In genomic region chr13:53471926-53472613, GRCm38 (mm10) we compare ENCODE assay signal across 8 mouse cellular contexts. TPM values are rescaled to one million over a fixed set of nuclear protein-coding genes. Genes with fewer than 3 reads are reported as not detected.
DNase-seq lines count a peak whose midpoint lies in the region; ATAC-seq and TF ChIP-seq lines count a peak whose summit lies in the region.
"Had no signal": no experiment of that assay in that cellular context is flagged by ENCODE, and none has a peak within 500 bp of the region (broad histone marks: within the 10 kb centered on the region; RNA-seq: fewer than 3 reads in every experiment).

No protein-coding gene starts in this region.

- no peak; the same call in 1 of the 2 replicates for ATAC-seq in lung, embryonic 15.5 days (ENCODE audit: borderline replicate concordance, extremely low read depth, low FRiP score, low TSS enrichment)
- ATAC-seq in forebrain, embryonic 13.5 days: no peak
- ATAC-seq in monocyte, adult 5-6 weeks (replicated peaks; ENCODE audit: insufficient number of reproducible peaks, low FRiP score, low TSS enrichment, poor library complexity, severe bottlenecking): no peak

- 1% methylated on average over 50 of the region's 50 CpGs for WGBS in lung, embryonic 15.5 days
- 1% methylated on average over 50 of the region's 50 CpGs for WGBS in forebrain, embryonic 13.5 days
- WGBS in limb, embryonic 10.5 days: under 1% methylated on average over 50 of the region's 50 CpGs
- 3% methylated on average over 50 of the region's 50 CpGs for WGBS in small intestine, adult 2 months

- DNase-seq in lung, postnatal 36 days: no peak
- DNase-seq in limb, embryonic 10.5 days (ENCODE audit: low spot score): peak; percentile 70
- no peak for DNase-seq in yolk sac, embryonic 10.5 days (ENCODE audit: low spot score)
- DNase-seq: thymus, postnatal 14 days had no signal

- H3K27ac ChIP-seq in lung, embryonic 15.5 days: no peak overlapping the region
- no peak overlapping the region for H3K27ac ChIP-seq in forebrain, embryonic 13.5 days
- peak overlapping the region; percentile 89 for H3K27ac ChIP-seq in limb, embryonic 10.5 days
- no peak overlapping the region for H3K27ac ChIP-seq in small intestine, adult 2 months (ENCODE audit: insufficient read depth, low read depth, low read length)

- no peak for TF ChIP-seq CTCF in small intestine, adult 2 months (IDR thresholded peaks at IDR 0.05; ENCODE audit: extremely low read depth, insufficient read length, insufficient replicate concordance, low read depth, low read length)

- peaks cover 25% of the 10 kb centered on the region for H3K4me1 ChIP-seq in lung, embryonic 15.5 days
- peaks cover 30% of the 10 kb centered on the region for H3K4me1 ChIP-seq in forebrain, embryonic 13.5 days
- peaks cover 76% of the 10 kb centered on the region for H3K4me1 ChIP-seq in limb, embryonic 10.5 days
- peaks cover 2% of the 10 kb centered on the region; the same call in 1 of the 2 replicates for H3K4me1 ChIP-seq in small intestine, adult 2 months (ENCODE audit: control insufficient read depth, insufficient read depth, insufficient read length, low read length)

- no peaks in the 10 kb centered on the region for H3K36me3 ChIP-seq in lung, embryonic 15.5 days
- no peaks in the 10 kb centered on the region for H3K36me3 ChIP-seq in forebrain, embryonic 13.5 days (ENCODE audit: poor library complexity, severe bottlenecking)
- no peaks in the 10 kb centered on the region for H3K36me3 ChIP-seq in limb, embryonic 10.5 days
- H3K36me3 ChIP-seq in small intestine, adult 2 months (ENCODE audit: control insufficient read depth, insufficient read depth, low read length): no peaks in the 10 kb centered on the region

- peaks cover 99% of the 10 kb centered on the region for H3K27me3 ChIP-seq in lung, embryonic 15.5 days
- peaks cover 99% of the 10 kb centered on the region for H3K27me3 ChIP-seq in forebrain, embryonic 13.5 days
- peaks cover 97% of the 10 kb centered on the region for H3K27me3 ChIP-seq in limb, embryonic 10.5 days (ENCODE audit: low read depth, poor library complexity, severe bottlenecking)
- H3K27me3 ChIP-seq in small intestine, adult 2 months (ENCODE audit: control insufficient read depth, insufficient read depth, low read length): peaks cover 67% of the 10 kb centered on the region

- H3K4me2 ChIP-seq in lung, embryonic 15.5 days: peak overlapping the region; percentile 98
- peak overlapping the region; percentile 75 for H3K4me2 ChIP-seq in forebrain, embryonic 13.5 days

- H3K4me3 ChIP-seq in lung, embryonic 15.5 days: peak overlapping the region; percentile 53
- H3K4me3 ChIP-seq in forebrain, embryonic 13.5 days: peak overlapping the region; percentile 42
- peak overlapping the region; percentile 76 for H3K4me3 ChIP-seq in limb, embryonic 10.5 days
- H3K4me3 ChIP-seq in small intestine, adult 2 months (ENCODE audit: low read depth, low read length): peak overlapping the region; percentile 50

- peak overlapping the region; percentile 46 for H3K9ac ChIP-seq in lung, embryonic 15.5 days
- peak overlapping the region; percentile 52; the same call in 1 of the 2 replicates for H3K9ac ChIP-seq in forebrain, embryonic 13.5 days

- TF ChIP-seq POLR2A in small intestine, adult 2 months (IDR thresholded peaks at IDR 0.05; ENCODE audit: low read depth, low read length): no peak

- H3K9me3 ChIP-seq in lung, embryonic 15.5 days: no peaks in the 10 kb centered on the region
- H3K9me3 ChIP-seq in forebrain, embryonic 13.5 days (replicated peaks): no peaks in the 10 kb centered on the region
- no peaks in the 10 kb centered on the region for H3K9me3 ChIP-seq in limb, embryonic 10.5 days (replicated peaks)

RNA-seq across cellular contexts. Expression of gene Msx2, which starts 0.8 kb away (rescaled TPM):
- 0.52 and 0.70 TPM in 2 replicates for polyA plus RNA-seq in lung, embryonic 15.5 days (2015; fragmentation: Nextera tagmentation; extraction: Ambion mirVana)
- polyA plus RNA-seq in forebrain, embryonic 13.5 days (2015; fragmentation: Nextera tagmentation; extraction: Ambion mirVana): 1.2 and 1.8 TPM in 2 replicates
- 32.2 and 42.0 TPM in 2 replicates for polyA plus RNA-seq in limb, embryonic 10.5 days (2016; fragmentation: Nextera tagmentation; extraction: Ambion mirVana)
- 0.11 TPM in 1 of 2 replicates, not detected in the other for polyA plus RNA-seq in small intestine, adult 2 months (2012; rRNA removed)
- total RNA-seq in monocyte, adult 5-6 weeks (2017): not detected in 3 replicates

Comparison
In these comparisons a context has a peak if more than half of its experiments do, and no peak if none do; other contexts are left out.
1. RNA of gene Msx2, which starts 0.8 kb away (polyA plus RNA-seq): 32.2 to 42.0 TPM in limb, embryonic 10.5 days; 1.2 to 1.8 TPM in forebrain, embryonic 13.5 days, 0.52 to 0.70 TPM in lung, embryonic 15.5 days and 0.11 TPM in small intestine, adult 2 months; every median in the first group is over 10 times any median in the second.
2. Peak in every context shown above with its lines, with median percentiles within 50 percentile points of each other: H3K4me3 ChIP-seq.